Mouse (Mus musculus) forebrain, postnatal 0 days (tissue): ENCODE measurements at regions not wholly inside any gene's neighbourhood (a gene's known extent, or its start where the extent isn't known, plus 50 kb on each side); places are given as distances from the start of the nearest gene placed in this dataset.

Experiments
- ATAC-seq: fragments of 200-750 bp; cut with Nextera tagmentation; 2 replicates; pipeline ENCODE4 v1.8.0; 2017; ENCODE audit warnings: mild to moderate bottlenecking, moderate library complexity
- DNase-seq: peaks from one replicate; pipeline ENCODE4 v3.0.0-alpha.2; 2015
- H3K27ac ChIP-seq: fragments of 300-500 bp; sonication (generic); 2 replicates; pipeline ENCODE4 v1.5.1; 2014; ENCODE audit warnings: low read depth, mild to moderate bottlenecking, antibody characterized with exemption, low read length, moderate library complexity, mixed read lengths
- H3K27me3 ChIP-seq: fragments of 300-500 bp; sonication (generic); 2 replicates; pipeline ENCODE4 v1.6.1; 2014; ENCODE audit warnings: mild to moderate bottlenecking, low read length, mixed read lengths; ENCODE audit not compliant: insufficient read depth
- H3K36me3 ChIP-seq: fragments of 300-500 bp; sonication (generic); 2 replicates; pipeline ENCODE4 v1.6.1; 2014; ENCODE audit warnings: mild to moderate bottlenecking, moderate library complexity; ENCODE audit not compliant: insufficient read depth
- H3K4me1 ChIP-seq: fragments of 300-500 bp; sonication (generic); 2 replicates; pipeline ENCODE4 v1.6.1; 2014; ENCODE audit warnings: antibody characterized with exemption; ENCODE audit not compliant: insufficient read depth
- H3K4me2 ChIP-seq: fragments of 300-500 bp; sonication (generic); 2 replicates; pipeline ENCODE4 v1.6.1; 2014; ENCODE audit warnings: low read depth, mild to moderate bottlenecking, moderate library complexity
- H3K4me3 ChIP-seq: fragments of 300-500 bp; sonication (generic); 2 replicates; pipeline ENCODE4 v1.5.1; 2014; ENCODE audit warnings: low read depth, low read length, mixed read lengths
- H3K9ac ChIP-seq: fragments of 300-500 bp; sonication (generic); 2 replicates; pipeline ENCODE4 v1.6.1; 2014; ENCODE audit warnings: mild to moderate bottlenecking
- H3K9me3 ChIP-seq: fragments of 300-500 bp; sonication (generic); 2 replicates; pipeline ENCODE4 v1.6.1; 2016; ENCODE audit warnings: low read length
- CTCF ChIP-seq: sonication (generic); IDR thresholded peaks from 2 replicates; pipeline ENCODE4 v1.5.1; 2016; ENCODE audit warnings: antibody characterized with exemption, control low read depth, low read depth
- WGBS: fragments of 180-500 bp; shearing (Covaris S2); extraction: QIAGEN DNeasy Blood & Tissue Kit; methylation state at CpG from one replicate; pipeline ENCODE4 v1.1.7; 2014; 5-methylcytosine and 5-hydroxymethylcytosine counted together

DNA sequence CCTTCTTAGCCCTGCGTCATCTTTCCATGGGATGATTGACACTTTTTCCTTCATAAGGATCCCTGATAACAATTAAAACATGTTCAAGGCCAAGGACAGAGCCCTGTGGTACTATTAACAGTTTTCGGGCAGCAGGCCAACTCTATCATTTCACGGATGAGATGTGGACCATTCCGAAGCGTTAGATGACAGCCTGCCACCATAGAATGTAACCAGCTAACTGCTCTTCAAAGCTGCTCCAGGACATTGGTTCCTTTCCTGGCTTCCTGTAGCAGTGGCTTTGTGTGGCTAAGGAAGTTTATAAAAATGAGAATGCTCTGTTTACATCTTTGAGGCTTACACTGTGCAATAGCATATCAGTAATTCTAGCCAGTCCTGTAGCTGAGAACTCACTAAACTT, 582.6 kb upstream of the Clint1 start:
- ATAC-seq (no peak), DNase-seq (no peak)
- Histone ChIP-seq H3K4me1 (no peaks in the 10 kb centered on the region), H3K9me3 (no peaks in the 10 kb centered on the region), H3K27me3 (no peaks in the 10 kb centered on the region), H3K4me3 (no peak overlapping the region), H3K9ac (no peak overlapping the region), H3K4me2 (no peak overlapping the region), H3K36me3 (no peaks in the 10 kb centered on the region), H3K27ac (no peak overlapping the region)
- 60% methylated on average over 5 of the region's 5 CpGs for WGBS
- TF ChIP-seq CTCF: no peak

DNA sequence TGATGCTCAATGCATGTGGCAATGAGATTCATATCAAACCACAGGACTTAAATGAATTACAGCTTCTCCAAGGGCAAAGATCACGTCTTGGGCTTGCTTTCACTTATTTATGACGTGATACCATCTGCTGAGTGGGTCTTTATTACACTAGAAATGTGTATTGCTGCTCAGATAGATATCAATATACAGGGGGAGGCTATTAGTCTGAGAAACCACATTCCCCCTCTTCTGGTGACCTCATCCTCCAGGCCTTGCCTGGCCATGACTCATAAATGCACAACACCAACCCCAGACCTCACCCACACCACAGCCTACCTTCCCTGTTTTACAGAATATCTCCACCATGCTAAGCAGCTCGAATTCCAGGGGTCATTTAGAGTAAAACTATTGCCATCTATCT, 580.6 kb upstream of the Clint1 start:
- no peak overlapping the region for H3K27ac ChIP-seq
- H3K4me2 ChIP-seq: no peak overlapping the region
- no peaks in the 10 kb centered on the region for H3K36me3 ChIP-seq
- no peaks in the 10 kb centered on the region for H3K27me3 ChIP-seq
- WGBS: 58% methylated on average over 3 of the region's 3 CpGs
- H3K4me1 ChIP-seq: no peaks in the 10 kb centered on the region
- DNase-seq (no peak), ATAC-seq (no peak)
- no peaks in the 10 kb centered on the region for H3K9me3 ChIP-seq
- no peak for TF ChIP-seq CTCF
- H3K9ac ChIP-seq: no peak overlapping the region
- H3K4me3 ChIP-seq: no peak overlapping the region

DNA sequence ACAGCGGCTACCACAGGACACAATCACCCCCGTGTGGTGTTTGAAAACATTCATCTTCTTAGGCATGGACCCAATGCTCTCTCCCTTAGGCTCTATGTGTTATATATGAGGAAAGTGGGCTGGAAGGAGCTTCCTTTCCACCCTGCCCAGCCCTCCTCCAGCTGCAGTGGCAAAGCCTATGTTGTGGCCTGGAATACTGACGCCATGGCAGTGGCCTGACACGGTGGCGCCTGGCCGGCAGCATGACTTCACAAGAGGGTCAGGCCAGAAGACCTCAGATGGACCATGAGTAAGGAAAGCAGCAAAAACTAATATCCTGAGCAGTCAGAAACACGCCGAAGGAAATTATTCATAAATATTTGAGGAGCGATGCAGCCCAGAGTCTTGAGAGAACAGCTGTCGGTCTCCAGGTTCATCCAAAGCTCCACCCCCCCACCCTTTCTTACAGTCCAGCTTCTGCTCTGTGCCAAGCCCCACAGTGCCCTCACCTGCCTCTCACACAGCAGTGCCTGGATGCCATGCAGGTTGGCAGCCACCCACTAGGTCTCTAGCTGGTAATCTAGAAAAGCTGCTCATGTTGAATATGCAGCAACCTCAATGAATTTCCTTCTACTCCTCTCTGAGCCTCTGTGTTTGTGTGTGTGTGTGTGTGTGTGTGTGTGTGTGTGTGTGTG, 577.3 kb upstream of the Clint1 start:
- Histone ChIP-seq H3K9ac (no peak overlapping the region), H3K36me3 (no peaks in the 10 kb centered on the region), H3K9me3 (no peaks in the 10 kb centered on the region), H3K27ac (no peak overlapping the region), H3K4me2 (no peak overlapping the region), H3K27me3 (no peaks in the 10 kb centered on the region), H3K4me1 (no peaks in the 10 kb centered on the region), H3K4me3 (no peak overlapping the region)
- no peak for TF ChIP-seq CTCF
- no peak for DNase-seq
- 92% methylated on average over 10 of the region's 10 CpGs for WGBS
- ATAC-seq: no peak

DNA sequence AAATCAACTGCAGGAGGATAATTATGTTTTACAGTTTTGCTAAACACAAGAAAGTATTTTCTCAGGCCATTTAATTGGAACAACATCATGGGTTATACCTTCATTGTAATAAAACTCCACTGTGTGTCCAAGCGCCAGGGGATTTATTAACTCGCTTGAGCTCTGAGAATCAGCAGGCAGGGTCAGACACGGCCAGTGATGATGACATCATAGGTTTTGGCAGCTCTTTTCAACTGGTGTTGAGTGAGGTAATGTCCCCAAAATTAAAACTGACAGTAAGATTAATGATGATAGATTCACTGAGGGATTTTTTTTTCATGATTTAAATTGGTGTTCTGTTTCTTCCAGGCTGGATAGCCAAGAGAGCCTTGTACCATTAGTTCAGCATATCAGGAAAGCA, 576.7 kb upstream of the Clint1 start:
- H3K27me3 ChIP-seq: no peaks in the 10 kb centered on the region
- no peak overlapping the region for H3K4me2 ChIP-seq
- H3K9ac ChIP-seq: no peak overlapping the region
- no peaks in the 10 kb centered on the region for H3K4me1 ChIP-seq
- H3K36me3 ChIP-seq: no peaks in the 10 kb centered on the region
- no peaks in the 10 kb centered on the region for H3K9me3 ChIP-seq
- WGBS: 26% methylated on average over 3 of the region's 3 CpGs
- DNase-seq (no peak), ATAC-seq (no peak)
- H3K27ac ChIP-seq: no peak overlapping the region
- TF ChIP-seq CTCF: no peak
- no peak overlapping the region for H3K4me3 ChIP-seq

- Histone ChIP-seq H3K36me3 (no peaks in the 10 kb centered on the region), H3K4me2 (no peak overlapping the region), H3K9me3 (no peaks in the 10 kb centered on the region), H3K4me3 (no peak overlapping the region), H3K27ac (no peak overlapping the region), H3K4me1 (no peaks in the 10 kb centered on the region), H3K9ac (no peak overlapping the region), H3K27me3 (no peaks in the 10 kb centered on the region)
- ATAC-seq: no peak
- TF ChIP-seq CTCF: no peak
- 76% methylated on average over 2 of the region's 2 CpGs for WGBS
- DNase-seq: no peak
These were observed 555.1 kb upstream of the Clint1 start for GRCm38 (mm10) chr11:45296772-45297171.

- no peaks in the 10 kb centered on the region for H3K27me3 ChIP-seq
- ATAC-seq (no peak), DNase-seq (no peak)
- TF ChIP-seq CTCF: no peak
- H3K4me2 ChIP-seq: no peak overlapping the region
- no peak overlapping the region for H3K9ac ChIP-seq
- no peaks in the 10 kb centered on the region for H3K9me3 ChIP-seq
- no peaks in the 10 kb centered on the region for H3K36me3 ChIP-seq
- H3K4me3 ChIP-seq: no peak overlapping the region
- H3K27ac ChIP-seq: no peak overlapping the region
- WGBS: 87% methylated on average over 6 of the region's 6 CpGs
- no peaks in the 10 kb centered on the region for H3K4me1 ChIP-seq
These were observed 539.9 kb upstream of the Clint1 start for GRCm38 (mm10) chr11:45311934-45312333.

DNA sequence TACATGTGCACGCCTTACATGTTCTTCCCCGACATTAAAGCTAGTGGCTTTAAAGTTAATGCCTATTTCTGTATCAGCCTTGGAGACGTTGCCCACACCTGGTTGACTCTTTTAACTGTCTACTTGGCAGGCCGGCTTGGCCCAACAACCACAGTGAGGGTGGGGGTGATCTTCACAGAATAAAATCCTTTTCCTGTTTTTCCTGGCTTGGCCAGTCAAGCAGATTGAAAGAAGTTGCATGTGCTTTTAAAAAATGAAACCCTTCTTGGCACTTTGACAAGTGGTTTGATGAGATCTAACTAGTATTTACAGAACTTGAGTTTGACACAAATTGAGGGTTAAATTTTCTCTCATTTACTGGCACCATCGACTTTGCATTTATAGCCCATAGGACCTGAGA, 528.1 kb upstream of the Clint1 start:
- Histone ChIP-seq H3K4me2 (no peak overlapping the region), H3K9ac (no peak overlapping the region), H3K27ac (no peak overlapping the region), H3K36me3 (no peaks in the 10 kb centered on the region), H3K27me3 (no peaks in the 10 kb centered on the region), H3K9me3 (no peaks in the 10 kb centered on the region), H3K4me1 (no peaks in the 10 kb centered on the region), H3K4me3 (no peak overlapping the region)
- 77% methylated on average over 5 of the region's 5 CpGs for WGBS
- DNase-seq (no peak), ATAC-seq (no peak)
- no peak for TF ChIP-seq CTCF
